Mouse (Mus musculus) embryonic facial prominence, embryonic 13.5 days (tissue): ENCODE results near the gene Apoa1. TPM values are rescaled to one million over a fixed set of nuclear protein-coding genes. Genes with fewer than 3 reads are reported as not detected.

Source experiments
- ATAC-seq: fragments of 200-750 bp; cut with Nextera tagmentation; 2 replicates; pipeline ENCODE4 v1.8.0; 2017; ENCODE audit warnings: low read depth; ENCODE audit not compliant: insufficient number of reproducible peaks, insufficient read depth, low FRiP score, low TSS enrichment
- H3K27ac ChIP-seq: fragments of 300-500 bp; sonication (generic); 2 replicates; pipeline ENCODE4 v1.5.1; 2015; ENCODE audit warnings: moderate library complexity, mild to moderate bottlenecking, inconsistent platforms
- H3K27me3 ChIP-seq: fragments of 300-500 bp; sonication (generic); 2 replicates; pipeline ENCODE4 v1.6.1; 2015; ENCODE audit warnings: mild to moderate bottlenecking, inconsistent platforms
- H3K36me3 ChIP-seq: fragments of 300-500 bp; sonication (generic); 2 replicates; pipeline ENCODE4 v1.6.1; 2015; ENCODE audit warnings: mild to moderate bottlenecking, inconsistent platforms
- H3K4me1 ChIP-seq: fragments of 300-500 bp; sonication (generic); 2 replicates; pipeline ENCODE4 v1.6.1; 2015; ENCODE audit warnings: inconsistent platforms
- H3K4me2 ChIP-seq: fragments of 300-500 bp; sonication (generic); 2 replicates; pipeline ENCODE4 v1.6.1; 2015; ENCODE audit warnings: moderate library complexity, mild to moderate bottlenecking, inconsistent platforms
- H3K4me3 ChIP-seq: fragments of 300-500 bp; sonication (generic); 2 replicates; pipeline ENCODE4 v1.5.1; 2015; ENCODE audit warnings: mild to moderate bottlenecking, inconsistent platforms
- H3K9ac ChIP-seq: fragments of 300-500 bp; sonication (generic); 2 replicates; pipeline ENCODE4 v1.6.1; 2015; ENCODE audit warnings: mild to moderate bottlenecking, inconsistent platforms
- H3K9me3 ChIP-seq: fragments of 300-500 bp; sonication (generic); 2 replicates; pipeline ENCODE4 v1.6.1; 2016; ENCODE audit warnings: inconsistent platforms
- WGBS: fragments of 180-500 bp; shearing (Covaris S2); methylation state at CpG from one replicate; pipeline ENCODE4 v1.1.7; 2015; ENCODE audit warnings: mixed read lengths; 5-methylcytosine and 5-hydroxymethylcytosine counted together
- polyA plus RNA-seq: library from polyadenylated mRNA; unstranded; fragments of >200 nt; fragmentation: Nextera tagmentation; extraction: Ambion mirVana; gene quantifications from 2 replicates; pipeline ENCODE4 v1.2.1, GENCODE M21; 2015

The Apoa1 gene
- polyA plus RNA-seq, 1 experiment from 2014 or later, result 1.3 TPM

DNA sequence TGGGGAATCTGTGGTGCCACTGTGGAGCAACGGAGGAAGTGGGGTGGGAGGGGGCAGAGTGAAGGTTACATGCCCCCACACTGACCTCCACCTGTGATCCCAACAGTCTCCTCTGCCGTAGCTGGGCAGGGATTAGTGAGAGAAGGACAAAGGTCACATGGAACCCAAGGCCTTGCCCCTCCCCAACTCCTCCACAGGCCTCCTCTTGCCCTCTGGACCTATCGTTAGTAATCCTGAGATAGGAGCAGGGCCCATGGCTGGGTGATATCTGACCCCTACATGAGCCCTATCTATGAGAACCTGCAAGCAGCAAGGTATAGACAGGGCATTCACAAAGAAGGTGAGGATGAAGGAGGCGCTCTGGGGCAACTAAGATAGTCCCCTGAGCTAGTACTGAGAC lies 7.3 kb downstream of the Apoa1 start:
- Histone ChIP-seq H3K9me3 (no peaks in the 10 kb centered on the region), H3K27ac (no peak overlapping the region)

DNA sequence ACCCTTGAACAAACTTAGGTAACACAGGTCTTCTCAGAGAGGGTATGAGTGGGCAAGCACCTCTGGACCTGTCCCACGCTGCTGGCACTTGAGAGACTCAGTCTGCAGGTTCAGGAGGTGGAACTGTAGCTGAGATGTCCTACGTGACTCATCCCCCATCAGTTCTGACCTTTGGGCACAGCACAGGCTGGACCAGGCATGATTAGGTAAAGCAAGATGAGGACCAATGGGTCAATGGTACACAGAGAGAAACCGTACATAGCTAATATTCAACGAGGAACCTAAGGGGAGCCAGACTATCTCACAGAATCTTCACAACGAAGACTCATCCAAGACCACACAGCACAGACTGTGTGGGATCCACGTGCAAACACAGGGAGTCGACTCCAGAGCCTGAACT lies 10.5 kb downstream of the Apoa1 start:
- Histone ChIP-seq H3K27ac (no peak overlapping the region), H3K4me1 (no peaks in the 10 kb centered on the region), H3K4me2 (no peak overlapping the region), H3K9ac (no peak overlapping the region), H3K9me3 (no peaks in the 10 kb centered on the region), H3K4me3 (no peak overlapping the region), H3K27me3 (no peaks in the 10 kb centered on the region), H3K36me3 (no peaks in the 10 kb centered on the region)
- WGBS, result 86% methylated on average over 7 of the region's 7 CpGs
- no peak for ATAC-seq

More for the DNA sequence above, 7.3 kb downstream of the Apoa1 start:
- Histone ChIP-seq H3K4me2 (no peak overlapping the region), H3K27me3 (no peaks in the 10 kb centered on the region), H3K36me3 (no peaks in the 10 kb centered on the region), H3K4me3 (no peak overlapping the region), H3K9ac (no peak overlapping the region), H3K4me1 (peaks cover 1% of the 10 kb centered on the region)
- 50% methylated on average over 4 of the region's 4 CpGs for WGBS
- no peak for ATAC-seq

- Histone ChIP-seq H3K4me2 (no peak within 1 kb of the TSS), H3K9me3 (no peaks in the 10 kb centered on the region), H3K4me3 (no peak within 1 kb of the TSS), H3K9ac (no peak within 1 kb of the TSS), H3K27me3 (no peaks in the 10 kb centered on the region), H3K27ac (no peak within 1 kb of the TSS), H3K4me1 (no peaks in the 10 kb centered on the region), H3K36me3 (no peaks in the 10 kb centered on the region)
- WGBS, result 66% methylated on average over 7 of the region's 7 CpGs
- ATAC-seq, result no peak
Measured at GRCm38 (mm10) chr9:46240526-46241153, 12.3 kb downstream of the Apoa1 start, which contains the start of gene Apoa4. Gene Apoa4, plus strand, starts transcription at chr9:46240696.

- Histone ChIP-seq H3K36me3 (no peaks in the 10 kb centered on the region), H3K27me3 (no peaks in the 10 kb centered on the region), H3K27ac (no peak overlapping the region), H3K4me3 (no peak overlapping the region), H3K9me3 (no peaks in the 10 kb centered on the region), H3K4me2 (no peak overlapping the region), H3K9ac (no peak overlapping the region), H3K4me1 (no peaks in the 10 kb centered on the region)
- WGBS, result 69% methylated on average over 2 of the region's 2 CpGs
- no peak for ATAC-seq
Measured at GRCm38 (mm10) chr9:46241818-46242217, 13.4 kb downstream of the Apoa1 start.

DNA sequence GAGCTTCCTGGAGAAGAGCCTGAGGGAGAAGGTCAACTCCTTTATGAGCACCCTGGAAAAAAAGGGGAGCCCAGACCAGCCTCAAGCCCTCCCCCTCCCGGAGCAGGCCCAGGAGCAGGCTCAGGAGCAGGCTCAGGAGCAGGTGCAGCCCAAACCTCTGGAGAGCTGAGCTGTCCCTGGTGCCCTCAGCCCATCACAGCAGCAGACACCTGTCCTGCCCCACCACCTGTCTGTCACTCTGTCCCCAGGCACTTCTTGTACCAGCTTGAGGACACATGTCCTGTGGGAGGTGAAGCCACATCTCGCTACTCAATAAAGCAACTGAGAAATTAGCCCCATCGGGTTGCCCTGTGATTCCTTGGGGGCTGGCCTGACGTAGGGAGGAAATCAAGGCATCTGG lies 14.7 kb downstream of the Apoa1 start:
- no peaks in the 10 kb centered on the region for H3K36me3 ChIP-seq
- 53% methylated on average over 4 of the region's 4 CpGs for WGBS
- H3K4me2 ChIP-seq, result no peak overlapping the region
- H3K9ac ChIP-seq, result no peak overlapping the region
- no peaks in the 10 kb centered on the region for H3K9me3 ChIP-seq
- no peak overlapping the region for H3K4me3 ChIP-seq
- no peaks in the 10 kb centered on the region for H3K27me3 ChIP-seq
- no peaks in the 10 kb centered on the region for H3K4me1 ChIP-seq
- no peak overlapping the region for H3K27ac ChIP-seq
- no peak for ATAC-seq

- Histone ChIP-seq H3K27ac (no peak overlapping the region), H3K4me3 (no peak overlapping the region), H3K9ac (no peak overlapping the region), H3K4me2 (no peak overlapping the region), H3K9me3 (no peaks in the 10 kb centered on the region), H3K27me3 (no peaks in the 10 kb centered on the region), H3K4me1 (no peaks in the 10 kb centered on the region), H3K36me3 (no peaks in the 10 kb centered on the region)
- no peak for ATAC-seq
- 42% methylated on average over 8 of the region's 8 CpGs for WGBS
Measured at GRCm38 (mm10) chr9:46243584-46243983, 15.2 kb downstream of the Apoa1 start.

DNA sequence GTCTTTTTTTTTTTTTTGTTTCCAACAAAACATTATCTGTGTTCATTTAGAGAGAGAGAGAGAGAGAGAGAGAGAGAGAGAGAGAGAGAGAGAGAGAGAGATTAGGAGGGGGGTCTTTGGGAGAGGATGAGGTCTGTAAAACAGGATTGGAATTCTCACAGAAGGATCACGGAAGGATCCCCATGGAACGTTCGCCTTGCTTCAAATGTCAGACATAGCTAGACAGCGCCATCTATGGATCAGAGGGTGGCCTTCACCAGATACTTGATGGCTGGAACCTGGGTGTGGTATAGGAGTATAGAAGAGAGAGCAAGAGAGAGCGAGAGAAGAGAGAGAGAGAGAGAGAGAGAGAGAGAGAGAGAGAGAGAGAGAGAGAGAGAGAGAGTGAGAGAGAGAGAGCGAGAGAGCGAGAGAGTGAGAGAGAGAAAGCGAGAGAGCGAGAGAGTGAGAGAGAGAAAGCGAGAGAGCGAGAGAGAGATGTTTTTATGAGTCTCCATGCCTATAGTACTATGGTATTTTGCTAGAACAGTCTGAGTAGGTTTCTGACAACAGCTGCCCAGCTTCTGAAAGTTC lies 18.5 kb downstream of the Apoa1 start:
- Histone ChIP-seq H3K4me3 (no peak overlapping the region), H3K4me1 (no peaks in the 10 kb centered on the region), H3K4me2 (peak overlapping the region; percentile 37), H3K27ac (no peak overlapping the region), H3K27me3 (no peaks in the 10 kb centered on the region), H3K9ac (0 out of 2 replicates have a peak overlapping the region, but pooled peaks have one; percentile 21), H3K36me3 (no peaks in the 10 kb centered on the region), H3K9me3 (no peaks in the 10 kb centered on the region)
- no peak for ATAC-seq
- 28% methylated on average over 11 of the region's 11 CpGs for WGBS

- no peak overlapping the region for H3K4me2 ChIP-seq
- ATAC-seq, result no peak
- H3K9ac ChIP-seq, result no peak overlapping the region
- no peak overlapping the region for H3K4me3 ChIP-seq
- H3K36me3 ChIP-seq, result no peaks in the 10 kb centered on the region
- no peaks in the 10 kb centered on the region for H3K4me1 ChIP-seq
- 89% methylated on average over 7 of the region's 7 CpGs for WGBS
- H3K27me3 ChIP-seq, result no peaks in the 10 kb centered on the region
- no peak overlapping the region for H3K27ac ChIP-seq
- H3K9me3 ChIP-seq, result no peaks in the 10 kb centered on the region
Measured at GRCm38 (mm10) chr9:46256177-46256576, 27.8 kb downstream of the Apoa1 start.

DNA sequence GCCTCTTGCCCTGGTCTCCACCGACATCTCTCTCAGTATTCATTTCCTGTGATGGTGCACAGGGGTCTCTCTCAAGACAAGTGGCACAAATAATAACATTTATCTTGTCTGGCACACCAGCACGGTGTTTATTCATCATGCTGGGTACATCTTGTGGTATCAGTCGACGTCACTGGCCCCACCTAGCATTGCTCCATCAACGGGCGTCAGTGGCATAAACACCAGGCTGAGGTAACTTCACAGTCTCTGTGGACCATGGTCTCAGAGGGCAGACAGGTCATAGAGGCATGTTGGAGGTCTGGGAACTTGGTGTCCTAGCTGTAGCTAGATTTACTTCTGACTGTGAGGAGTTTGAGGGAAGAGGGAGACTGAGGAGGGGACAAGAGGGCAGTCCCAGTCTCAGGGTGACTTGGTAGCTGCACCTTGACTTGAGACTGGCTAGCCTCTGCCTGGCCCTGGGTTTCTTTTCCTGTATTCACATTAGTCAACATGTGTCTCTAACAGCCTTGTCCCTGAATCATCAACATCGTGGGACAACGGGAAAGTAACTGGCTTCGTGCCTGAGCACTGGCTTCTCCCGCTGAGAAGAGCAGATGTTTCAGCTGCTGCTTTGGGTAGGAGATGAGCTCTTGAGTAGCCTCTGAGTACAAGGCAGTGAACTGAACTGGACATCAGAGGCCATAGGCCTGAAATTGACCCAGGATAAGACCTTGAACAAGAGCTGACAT lies 28.4 kb downstream of the Apoa1 start:
- no peak overlapping the region for H3K4me3 ChIP-seq
- no peaks in the 10 kb centered on the region for H3K27me3 ChIP-seq
- H3K27ac ChIP-seq, result no peak overlapping the region
- H3K4me2 ChIP-seq, result no peak overlapping the region
- H3K9ac ChIP-seq, result no peak overlapping the region
- WGBS, result 90% methylated on average over 10 of the region's 10 CpGs
- H3K9me3 ChIP-seq, result no peaks in the 10 kb centered on the region
- H3K36me3 ChIP-seq, result no peaks in the 10 kb centered on the region
- ATAC-seq, result no peak
- no peaks in the 10 kb centered on the region for H3K4me1 ChIP-seq

DNA sequence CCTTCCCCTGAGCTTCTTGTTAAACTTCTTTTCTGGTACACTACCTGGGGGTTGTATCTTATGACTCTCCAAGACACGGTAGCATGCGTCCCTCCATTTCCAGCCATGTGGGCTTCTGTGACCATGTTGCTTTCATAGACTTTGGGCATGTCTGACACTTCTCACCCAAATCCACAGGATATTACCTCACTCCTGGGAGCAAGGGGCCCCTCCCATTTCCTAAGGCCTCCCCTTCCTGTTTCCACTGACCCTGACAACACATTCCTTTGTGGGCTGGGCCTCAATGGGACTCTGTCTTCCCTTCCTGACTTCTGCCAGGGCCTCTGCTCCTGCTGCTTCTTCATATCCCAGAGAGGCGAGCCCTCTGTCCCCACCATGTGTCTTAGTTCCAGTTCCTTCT lies 29.2 kb downstream of the Apoa1 start:
- Histone ChIP-seq H3K27me3 (no peaks in the 10 kb centered on the region), H3K9ac (no peak overlapping the region), H3K4me3 (no peak overlapping the region), H3K36me3 (no peaks in the 10 kb centered on the region), H3K27ac (no peak overlapping the region), H3K4me1 (no peaks in the 10 kb centered on the region), H3K4me2 (no peak overlapping the region), H3K9me3 (no peaks in the 10 kb centered on the region)
- no peak for ATAC-seq
- WGBS, result 80% methylated on average over 3 of the region's 3 CpGs

DNA sequence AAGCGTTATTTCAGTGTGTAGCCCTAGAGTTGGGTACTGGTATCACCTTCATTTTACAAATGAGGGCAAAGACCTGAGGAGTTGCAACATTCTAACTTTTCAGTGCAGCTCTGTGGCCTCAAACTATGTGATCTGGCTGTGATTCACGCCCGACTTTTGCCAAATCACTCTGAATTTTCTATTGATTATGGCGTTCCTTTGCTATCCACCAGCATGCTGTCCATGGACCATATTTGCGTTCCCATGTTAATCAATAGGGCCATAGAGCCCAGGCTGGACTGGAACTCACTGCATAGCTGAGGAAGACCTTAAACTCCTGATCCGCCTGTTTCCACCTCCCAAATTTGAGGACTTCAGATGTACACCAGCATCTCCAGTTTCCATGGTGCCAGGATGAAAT lies 30.7 kb downstream of the Apoa1 start:
- Histone ChIP-seq H3K4me2 (no peak overlapping the region), H3K4me1 (no peaks in the 10 kb centered on the region), H3K36me3 (no peaks in the 10 kb centered on the region), H3K27me3 (no peaks in the 10 kb centered on the region), H3K27ac (no peak overlapping the region), H3K9me3 (no peaks in the 10 kb centered on the region), H3K9ac (no peak overlapping the region), H3K4me3 (no peak overlapping the region)
- 88% methylated on average over 6 of the region's 6 CpGs for WGBS
- ATAC-seq, result no peak

- Histone ChIP-seq H3K4me3 (no peak overlapping the region), H3K4me2 (no peak overlapping the region), H3K36me3 (no peaks in the 10 kb centered on the region), H3K27ac (no peak overlapping the region), H3K9me3 (no peaks in the 10 kb centered on the region), H3K27me3 (no peaks in the 10 kb centered on the region), H3K9ac (no peak overlapping the region), H3K4me1 (no peaks in the 10 kb centered on the region)
- ATAC-seq, result no peak
- 86% methylated on average over 7 of the region's 7 CpGs for WGBS
Measured at GRCm38 (mm10) chr9:46261131-46261530, 32.8 kb downstream of the Apoa1 start.
